Mouse (Mus musculus): ENCODE measurements around the gene 6430531B16Rik.

6430531B16Rik gene

GRCm38 (mm10) chr7:139979011-139979719 lies 610 bp upstream of the 6430531B16Rik start:
- Histone ChIP-seq H3K36me3 (ENCODE audit: insufficient read depth, low read length) (no peaks in the 10 kb centered on the region), H3K4me3 (replicated peaks; ENCODE audit: low read length) (peak overlapping the region; percentile 82), H3K27me3 (ENCODE audit: insufficient read depth, low read length) (peaks cover 21% of the 10 kb centered on the region), H3K9me3 (ENCODE audit: low read length) (no peaks in the 10 kb centered on the region), H3K4me1 (replicated peaks; ENCODE audit: low read depth, low read length) (peaks cover 42% of the 10 kb centered on the region)
- no peak for TF ChIP-seq NANOG (IDR thresholded peaks at IDR 0.05; ENCODE audit: borderline replicate concordance, low read length)
- TF ChIP-seq CTCF (conservative IDR thresholded peaks at IDR 0.05; ENCODE audit: low read length) = no peak
- TF ChIP-seq POU5F1 (IDR thresholded peaks at IDR 0.05; ENCODE audit: borderline replicate concordance, low read length) = no peak

- H3K9me3 ChIP-seq (ENCODE audit: low read length) = no peaks in the 10 kb centered on the region
- peaks cover 17% of the 10 kb centered on the region for H3K27me3 ChIP-seq (ENCODE audit: insufficient read depth, low read length)
- TF ChIP-seq POU5F1 (IDR thresholded peaks at IDR 0.05; ENCODE audit: borderline replicate concordance, low read length) (no peak), CTCF (conservative IDR thresholded peaks at IDR 0.05; ENCODE audit: low read length) (no peak), NANOG (IDR thresholded peaks at IDR 0.05; ENCODE audit: borderline replicate concordance, low read length) (no peak)
- 0 out of 2 replicates have a peak overlapping the region, but pooled peaks have one; percentile 13 for H3K4me3 ChIP-seq (replicated peaks; ENCODE audit: low read length)
- no peaks in the 10 kb centered on the region for H3K36me3 ChIP-seq (ENCODE audit: insufficient read depth, low read length)
- peaks cover 73% of the 10 kb centered on the region for H3K4me1 ChIP-seq (replicated peaks; ENCODE audit: low read depth, low read length)
Observed at GRCm38 (mm10) chr7:139975471-139975870, 3.1 kb downstream of the 6430531B16Rik start.

- TF ChIP-seq NANOG (IDR thresholded peaks at IDR 0.05; ENCODE audit: borderline replicate concordance, low read length) (no peak), CTCF (conservative IDR thresholded peaks at IDR 0.05; ENCODE audit: low read length) (no peak), POU5F1 (IDR thresholded peaks at IDR 0.05; ENCODE audit: borderline replicate concordance, low read length) (no peak)
- Histone ChIP-seq H3K4me3 (replicated peaks; ENCODE audit: low read length) (0 out of 2 replicates have a peak overlapping the region, but pooled peaks have one; percentile 4), H3K9me3 (ENCODE audit: low read length) (no peaks in the 10 kb centered on the region), H3K4me1 (replicated peaks; ENCODE audit: low read depth, low read length) (peaks cover 81% of the 10 kb centered on the region), H3K27me3 (ENCODE audit: insufficient read depth, low read length) (peaks cover 14% of the 10 kb centered on the region), H3K36me3 (ENCODE audit: insufficient read depth, low read length) (no peaks in the 10 kb centered on the region)
Observed at GRCm38 (mm10) chr7:139974307-139974706, 4.2 kb downstream of the 6430531B16Rik start.

GRCm38 (mm10) chr7:139972923-139973331 lies 5.6 kb downstream of the 6430531B16Rik start:
- Histone ChIP-seq H3K36me3 (ENCODE audit: insufficient read depth, low read length) (no peaks in the 10 kb centered on the region), H3K4me1 (replicated peaks; ENCODE audit: low read depth, low read length) (peaks cover 77% of the 10 kb centered on the region), H3K9me3 (ENCODE audit: low read length) (no peaks in the 10 kb centered on the region), H3K4me3 (replicated peaks; ENCODE audit: low read length) (no peak overlapping the region), H3K27me3 (ENCODE audit: insufficient read depth, low read length) (peaks cover 16% of the 10 kb centered on the region)
- TF ChIP-seq CTCF (conservative IDR thresholded peaks at IDR 0.05; ENCODE audit: low read length) (no peak), NANOG (IDR thresholded peaks at IDR 0.05; ENCODE audit: borderline replicate concordance, low read length) (no peak), POU5F1 (IDR thresholded peaks at IDR 0.05; ENCODE audit: borderline replicate concordance, low read length) (no peak)

GRCm38 (mm10) chr7:139971436-139971835 lies 7.1 kb downstream of the 6430531B16Rik start:
- H3K4me1 ChIP-seq (replicated peaks; ENCODE audit: low read depth, low read length) = peaks cover 79% of the 10 kb centered on the region
- TF ChIP-seq NANOG (IDR thresholded peaks at IDR 0.05; ENCODE audit: borderline replicate concordance, low read length) (no peak), CTCF (conservative IDR thresholded peaks at IDR 0.05; ENCODE audit: low read length) (no peak), POU5F1 (IDR thresholded peaks at IDR 0.05; ENCODE audit: borderline replicate concordance, low read length) (no peak)
- no peaks in the 10 kb centered on the region for H3K36me3 ChIP-seq (ENCODE audit: insufficient read depth, low read length)
- H3K4me3 ChIP-seq (replicated peaks; ENCODE audit: low read length) = no peak overlapping the region
- H3K27me3 ChIP-seq (ENCODE audit: insufficient read depth, low read length) = peaks cover 19% of the 10 kb centered on the region; the same call in 1 of the 2 replicates
- no peaks in the 10 kb centered on the region for H3K9me3 ChIP-seq (ENCODE audit: low read length)

GRCm38 (mm10) chr7:139970979-139971378 lies 7.6 kb downstream of the 6430531B16Rik start:
- TF ChIP-seq NANOG (IDR thresholded peaks at IDR 0.05; ENCODE audit: borderline replicate concordance, low read length) = no peak
- no peaks in the 10 kb centered on the region for H3K9me3 ChIP-seq (ENCODE audit: low read length)
- H3K36me3 ChIP-seq (ENCODE audit: insufficient read depth, low read length) = no peaks in the 10 kb centered on the region
- H3K4me3 ChIP-seq (replicated peaks; ENCODE audit: low read length) = no peak overlapping the region
- peaks cover 75% of the 10 kb centered on the region for H3K4me1 ChIP-seq (replicated peaks; ENCODE audit: low read depth, low read length)
- H3K27me3 ChIP-seq (ENCODE audit: insufficient read depth, low read length) = peaks cover 19% of the 10 kb centered on the region

GRCm38 (mm10) chr7:139970216-139970919 lies 8.2 kb downstream of the 6430531B16Rik start:
- Histone ChIP-seq H3K4me3 (replicated peaks; ENCODE audit: low read length) (no peak overlapping the region), H3K9me3 (ENCODE audit: low read length) (no peaks in the 10 kb centered on the region), H3K27me3 (ENCODE audit: insufficient read depth, low read length) (peaks cover 21% of the 10 kb centered on the region), H3K4me1 (replicated peaks; ENCODE audit: low read depth, low read length) (peaks cover 69% of the 10 kb centered on the region), H3K36me3 (ENCODE audit: insufficient read depth, low read length) (no peaks in the 10 kb centered on the region)
- TF ChIP-seq NANOG (IDR thresholded peaks at IDR 0.05; ENCODE audit: borderline replicate concordance, low read length) (no peak), CTCF (conservative IDR thresholded peaks at IDR 0.05; ENCODE audit: low read length) (no peak), POU5F1 (IDR thresholded peaks at IDR 0.05; ENCODE audit: borderline replicate concordance, low read length) (no peak)

GRCm38 (mm10) chr7:139969348-139970130 lies 9.0 kb downstream of the 6430531B16Rik start:
- H3K4me3 ChIP-seq (replicated peaks; ENCODE audit: low read length) = no peak overlapping the region
- peaks cover 61% of the 10 kb centered on the region for H3K4me1 ChIP-seq (replicated peaks; ENCODE audit: low read depth, low read length)
- no peaks in the 10 kb centered on the region for H3K9me3 ChIP-seq (ENCODE audit: low read length)
- peaks cover 29% of the 10 kb centered on the region for H3K27me3 ChIP-seq (ENCODE audit: insufficient read depth, low read length)
- no peaks in the 10 kb centered on the region for H3K36me3 ChIP-seq (ENCODE audit: insufficient read depth, low read length)
- TF ChIP-seq CTCF (conservative IDR thresholded peaks at IDR 0.05; ENCODE audit: low read length) = peak; percentile 70
- TF ChIP-seq POU5F1 (IDR thresholded peaks at IDR 0.05; ENCODE audit: borderline replicate concordance, low read length) = no peak
- no peak for TF ChIP-seq NANOG (IDR thresholded peaks at IDR 0.05; ENCODE audit: borderline replicate concordance, low read length)
